ENCODE assay signal across 9 mouse cellular contexts in genomic region chr17:17829052-17829785, GRCm38 (mm10). TPM values are rescaled to one million over a fixed set of nuclear protein-coding genes. Genes with fewer than 3 reads are reported as not detected.
DNase-seq lines count a peak whose midpoint lies in the region; ATAC-seq and TF ChIP-seq lines count a peak whose summit lies in the region.
"Had no signal": no experiment of that assay in that cellular context is flagged by ENCODE, and none has a peak within 500 bp of the region (broad histone marks: within the 10 kb centered on the region; RNA-seq: fewer than 3 reads in every experiment).

No protein-coding gene starts in this region.

- H3K36me3 ChIP-seq in lung, embryonic 16.5 days (ENCODE audit: control insufficient read depth, insufficient read depth, low read length) = peaks cover 20% of the 10 kb centered on the region
- H3K36me3 ChIP-seq in hindbrain, embryonic 12.5 days = peaks cover 29% of the 10 kb centered on the region
- H3K36me3 ChIP-seq in midbrain, embryonic 11.5 days (ENCODE audit: control insufficient read depth, insufficient read depth, low read length) = peaks cover 12% of the 10 kb centered on the region; the same call in 1 of the 2 replicates

- peaks cover 37% of the 10 kb centered on the region for H3K4me1 ChIP-seq in lung, embryonic 16.5 days (replicated peaks; ENCODE audit: control insufficient read depth, insufficient read depth, low read length)
- H3K4me1 ChIP-seq in lung, adult 2 months (ENCODE audit: control insufficient read depth, insufficient read depth, low read length) = peaks cover 3% of the 10 kb centered on the region
- H3K4me1 ChIP-seq in hindbrain, embryonic 12.5 days = peaks cover 48% of the 10 kb centered on the region
- peaks cover 24% of the 10 kb centered on the region for H3K4me1 ChIP-seq in midbrain, embryonic 11.5 days (ENCODE audit: control insufficient read depth, insufficient read depth, low read length)

- no peak for DNase-seq in lung, adult 2 months
- peak; percentile 40 to 43 for DNase-seq in cerebellum, postnatal 25 days
- DNase-seq in midbrain, embryonic 11.5 days (ENCODE audit: low spot score, missing footprints) = peak; percentile 87
- no peak for DNase-seq in layer of hippocampus, postnatal 25 days (ENCODE audit: extremely low spot score in 1 of 2, low spot score in 1 of 2)
- DNase-seq in T-cell, adult 2 months (ENCODE audit: low spot score) = no peak

- H3K27me3 ChIP-seq in lung, embryonic 16.5 days (ENCODE audit: control insufficient read depth, insufficient read depth, low read depth, low read length) = no peaks in the 10 kb centered on the region
- no peaks in the 10 kb centered on the region for H3K27me3 ChIP-seq in hindbrain, embryonic 12.5 days
- no peaks in the 10 kb centered on the region for H3K27me3 ChIP-seq in midbrain, embryonic 11.5 days (ENCODE audit: control insufficient read depth, insufficient read depth, low read length)

- ATAC-seq in lung, embryonic 16.5 days (ENCODE audit: low read depth) = no peak
- no peak for ATAC-seq in hindbrain, embryonic 12.5 days (ENCODE audit: low FRiP score)
- no peak for ATAC-seq in midbrain, embryonic 11.5 days (ENCODE audit: low FRiP score)
- no peak for ATAC-seq in inflammation-experienced regulatory T-cells, adult 6 months

- H3K4me2 ChIP-seq in lung, embryonic 16.5 days (ENCODE audit: low read depth, low read length) = peak overlapping the region; percentile 66
- peak overlapping the region; percentile 92 for H3K4me2 ChIP-seq in hindbrain, embryonic 12.5 days (replicated peaks)
- peak overlapping the region; percentile 82 for H3K4me2 ChIP-seq in midbrain, embryonic 11.5 days

- peak overlapping the region; percentile 97 for H3K27ac ChIP-seq in lung, embryonic 16.5 days (ENCODE audit: low read length)
- H3K27ac ChIP-seq in hindbrain, embryonic 12.5 days = peak overlapping the region; percentile 100
- peak overlapping the region; percentile 99 for H3K27ac ChIP-seq in midbrain, embryonic 11.5 days (ENCODE audit: low read depth, low read length)

- peak overlapping the region; percentile 85 for H3K4me3 ChIP-seq in lung, embryonic 16.5 days (ENCODE audit: low read length)
- H3K4me3 ChIP-seq in lung, adult 2 months (replicated peaks; ENCODE audit: extremely low read depth, low read depth, low read length) = no peak overlapping the region
- H3K4me3 ChIP-seq in hindbrain, embryonic 12.5 days = peak overlapping the region; percentile 88
- H3K4me3 ChIP-seq in midbrain, embryonic 11.5 days (ENCODE audit: low read depth, low read length) = peak overlapping the region; percentile 89

- 2% methylated on average over 6 of the region's 6 CpGs for WGBS in lung, embryonic 16.5 days
- WGBS in lung, adult 2 months = 18% methylated on average over 6 of the region's 6 CpGs
- WGBS in hindbrain, embryonic 12.5 days = 1% methylated on average over 6 of the region's 6 CpGs
- WGBS in midbrain, embryonic 11.5 days = 4% methylated on average over 6 of the region's 6 CpGs

- no peak for TF ChIP-seq POLR2A in lung, adult 2 months (IDR thresholded peaks at IDR 0.05; ENCODE audit: borderline replicate concordance, extremely low read depth, low read depth, low read length)

- H3K9me3 ChIP-seq in lung, embryonic 16.5 days (ENCODE audit: control insufficient read depth, low read length) = no peaks in the 10 kb centered on the region
- H3K9me3 ChIP-seq in hindbrain, embryonic 12.5 days (replicated peaks) = no peaks in the 10 kb centered on the region
- no peaks in the 10 kb centered on the region for H3K9me3 ChIP-seq in midbrain, embryonic 11.5 days (ENCODE audit: control insufficient read depth, low read length)

- no peak for TF ChIP-seq CTCF in lung, adult 2 months (IDR thresholded peaks at IDR 0.05; ENCODE audit: insufficient read depth, low read length)

- peak overlapping the region; percentile 91 for H3K9ac ChIP-seq in lung, embryonic 16.5 days (ENCODE audit: low read length)
- peak overlapping the region; percentile 95 for H3K9ac ChIP-seq in hindbrain, embryonic 12.5 days
- peak overlapping the region; percentile 92 for H3K9ac ChIP-seq in midbrain, embryonic 11.5 days (ENCODE audit: low read length)

RNA-seq across cellular contexts. Expression of gene Spaca6, which starts 2.3 kb away (rescaled TPM):
- polyA plus RNA-seq in lung, embryonic 16.5 days (2015; fragmentation: Nextera tagmentation; extraction: Ambion mirVana) = 31.4 and 36.6 TPM in 2 replicates
- polyA plus RNA-seq in lung, adult 2 months (2012; rRNA removed) = 38.5 and 56.7 TPM in 2 replicates
- 50.5 and 56.4 TPM in 2 replicates for polyA plus RNA-seq in hindbrain, embryonic 12.5 days (2016; fragmentation: Nextera tagmentation; extraction: Ambion mirVana)
- 16.1 and 16.4 TPM in 2 replicates for polyA plus RNA-seq in midbrain, embryonic 11.5 days (2014; fragmentation: Nextera tagmentation; extraction: Ambion mirVana)
- 100 to 1,000 TPM in 1 of 2 experiments, 10 to 100 TPM in 1; 48.8 to 109 TPM for total RNA-seq in layer of hippocampus, postnatal 25 days (2021)
- 10 to 100 TPM in 2 of 3 experiments, 1 to 10 TPM in 1; 2.4 to 13.5 (median 12.6) TPM for polyA plus RNA-seq in inflammation-experienced regulatory T-cells, adult 6 months (2017; shearing (Covaris generic))

RNA-seq across cellular contexts. Expression of gene Has1, which starts 25.8 kb away (rescaled TPM):
- 0.73 and 1.3 TPM in 2 replicates for polyA plus RNA-seq in lung, embryonic 16.5 days (2015; fragmentation: Nextera tagmentation; extraction: Ambion mirVana)
- 1.9 and 3.8 TPM in 2 replicates for polyA plus RNA-seq in lung, adult 2 months (2012; rRNA removed)
- polyA plus RNA-seq in hindbrain, embryonic 12.5 days (2016; fragmentation: Nextera tagmentation; extraction: Ambion mirVana) = 1.3 and 1.4 TPM in 2 replicates
- polyA plus RNA-seq in midbrain, embryonic 11.5 days (2014; fragmentation: Nextera tagmentation; extraction: Ambion mirVana) = 0.38 and 0.87 TPM in 2 replicates
- total RNA-seq in layer of hippocampus, postnatal 25 days (2021) = under 1 TPM; 0.40 to 0.42 TPM
- under 1 TPM in 1 of 3 experiments, not detected in 2; 0.12 TPM for polyA plus RNA-seq in inflammation-experienced regulatory T-cells, adult 6 months (2017; shearing (Covaris generic))
- total RNA-seq: neutrophil, adult 5-6 weeks had no signal

RNA-seq across cellular contexts. Expression of gene Fpr1, which starts 54.5 kb away (rescaled TPM):
- 1.7 TPM in 2 replicates for polyA plus RNA-seq in lung, embryonic 16.5 days (2015; fragmentation: Nextera tagmentation; extraction: Ambion mirVana)
- 15.1 and 19.0 TPM in 2 replicates for polyA plus RNA-seq in lung, adult 2 months (2012; rRNA removed)
- polyA plus RNA-seq in hindbrain, embryonic 12.5 days (2016; fragmentation: Nextera tagmentation; extraction: Ambion mirVana) = 0.23 TPM in 1 of 2 replicates, not detected in the other
- not detected in 2 replicates for polyA plus RNA-seq in midbrain, embryonic 11.5 days (2014; fragmentation: Nextera tagmentation; extraction: Ambion mirVana)
- not detected for total RNA-seq in layer of hippocampus, postnatal 25 days (2021)
- under 1 TPM in 1 of 3 experiments, not detected in 2; 0.72 TPM for polyA plus RNA-seq in inflammation-experienced regulatory T-cells, adult 6 months (2017; shearing (Covaris generic))

RNA-seq across cellular contexts. Expression of gene Fpr2, which starts 58.4 kb away (rescaled TPM):
- polyA plus RNA-seq in lung, embryonic 16.5 days (2015; fragmentation: Nextera tagmentation; extraction: Ambion mirVana) = 1.9 and 2.9 TPM in 2 replicates
- polyA plus RNA-seq in lung, adult 2 months (2012; rRNA removed) = 5.4 and 10.9 TPM in 2 replicates
- polyA plus RNA-seq in hindbrain, embryonic 12.5 days (2016; fragmentation: Nextera tagmentation; extraction: Ambion mirVana) = not detected in 2 replicates
- polyA plus RNA-seq in midbrain, embryonic 11.5 days (2014; fragmentation: Nextera tagmentation; extraction: Ambion mirVana) = not detected in 2 replicates
- total RNA-seq in layer of hippocampus, postnatal 25 days (2021) = not detected
- under 1 TPM in 2 of 3 experiments, not detected in 1; 0.34 to 0.64 TPM for polyA plus RNA-seq in inflammation-experienced regulatory T-cells, adult 6 months (2017; shearing (Covaris generic))

RNA-seq across cellular contexts. Expression of gene Fpr3, which starts 58.4 kb away (rescaled TPM):
- not detected in 2 replicates for polyA plus RNA-seq in lung, embryonic 16.5 days (2015; fragmentation: Nextera tagmentation; extraction: Ambion mirVana)
- polyA plus RNA-seq in lung, adult 2 months (2012; rRNA removed) = not detected in 2 replicates
- polyA plus RNA-seq in hindbrain, embryonic 12.5 days (2016; fragmentation: Nextera tagmentation; extraction: Ambion mirVana) = not detected in 2 replicates
- not detected in 2 replicates for polyA plus RNA-seq in midbrain, embryonic 11.5 days (2014; fragmentation: Nextera tagmentation; extraction: Ambion mirVana)
- not detected for total RNA-seq in layer of hippocampus, postnatal 25 days (2021)
- not detected for polyA plus RNA-seq in inflammation-experienced regulatory T-cells, adult 6 months (2017; shearing (Covaris generic))
- total RNA-seq: neutrophil, adult 5-6 weeks had no signal

Comparison
In these comparisons a context has a peak if more than half of its experiments do, and no peak if none do; other contexts are left out.
1. DNase-seq: peak in cerebellum, postnatal 25 days (2 of 2) and midbrain, embryonic 11.5 days (single experiment); none in lung, adult 2 months (single experiment), layer of hippocampus, postnatal 25 days (0 of 2) and T-cell, adult 2 months (single experiment).
2. Peak in every context shown above with its lines, with median percentiles within 50 percentile points of each other: H3K27ac ChIP-seq, H3K4me2 ChIP-seq and H3K9ac ChIP-seq.